Mouse (Mus musculus) large intestine, adult 2 months (tissue): ENCODE results near the gene Crmp1. TPM values are rescaled to one million over a fixed set of nuclear protein-coding genes. Genes with fewer than 3 reads are reported as not detected.

Experiments used
- DNase-seq: peaks from one replicate; pipeline ENCODE4 v3.0.0-alpha.2; 2012; ENCODE audit warnings: low read depth, low spot score
- WGBS: fragments of 180-500 bp; shearing (Covaris S2); methylation state at CpG from one replicate; pipeline ENCODE4 v1.1.7; 2018; 5-methylcytosine and 5-hydroxymethylcytosine counted together
- polyA plus RNA-seq: library from polyadenylated mRNA; depleted of rRNA; stranded (reverse); fragments of >200 nt; gene quantifications from 2 replicates; pipeline ENCODE4 v1.2.3, GENCODE M21; 2012

Crmp1 gene
- polyA plus RNA-seq, 1 experiment, result 1.7 TPM

- 86% methylated on average over 11 of the region's 11 CpGs for WGBS
- DNase-seq, result no peak
Observed at GRCm38 (mm10) chr5:37281021-37281420, 39.3 kb downstream of the Crmp1 start.

GRCm38 (mm10) chr5:37288374-37288773 lies 46.6 kb downstream of the Crmp1 start:
- DNase-seq, result no peak
- 67% methylated on average over 3 of the region's 3 CpGs for WGBS

GRCm38 (mm10) chr5:37289236-37289635 lies 47.5 kb downstream of the Crmp1 start:
- 13% methylated on average over 3 of the region's 3 CpGs for WGBS
- no peak for DNase-seq

- 61% methylated on average over 9 of the region's 9 CpGs for WGBS
- no peak for DNase-seq
Observed at GRCm38 (mm10) chr5:37290983-37291382, 49.2 kb downstream of the Crmp1 start.

- WGBS, result 63% methylated on average over 10 of the region's 10 CpGs
- no peak for DNase-seq
Observed at GRCm38 (mm10) chr5:37296717-37297116, 55.0 kb downstream of the Crmp1 start.

GRCm38 (mm10) chr5:37298370-37298769 lies 56.6 kb downstream of the Crmp1 start:
- WGBS, result 20% methylated on average over 7 of the region's 7 CpGs
- DNase-seq, result no peak

- DNase-seq, result no peak
- 83% methylated on average over 9 of the region's 9 CpGs for WGBS
Observed at GRCm38 (mm10) chr5:37310026-37310425, 68.3 kb downstream of the Crmp1 start.

- no peak for DNase-seq
- 78% methylated on average over 12 of the region's 12 CpGs for WGBS
Observed at GRCm38 (mm10) chr5:37312980-37313722, 71.4 kb downstream of the Crmp1 start.

GRCm38 (mm10) chr5:37318715-37319114 lies 77.0 kb downstream of the Crmp1 start:
- no peak for DNase-seq
- WGBS, result 76% methylated on average over 6 of the region's 6 CpGs

GRCm38 (mm10) chr5:37320174-37320573 lies 78.4 kb downstream of the Crmp1 start:
- no peak for DNase-seq
- 68% methylated on average over 3 of the region's 3 CpGs for WGBS

GRCm38 (mm10) chr5:37320761-37321160 lies 79.0 kb downstream of the Crmp1 start:
- WGBS, result 81% methylated on average over 4 of the region's 4 CpGs

GRCm38 (mm10) chr5:37326675-37327074 lies 84.9 kb downstream of the Crmp1 start:
- 89% methylated on average over 6 of the region's 6 CpGs for WGBS
- DNase-seq, result no peak

More at GRCm38 (mm10) chr5:37320761-37321160, 79.0 kb downstream of the Crmp1 start:
- no peak for DNase-seq

GRCm38 (mm10) chr5:37330449-37331132 lies 88.9 kb downstream of the Crmp1 start:
- DNase-seq, result no peak
- WGBS, result 70% methylated on average over 8 of the region's 8 CpGs

- WGBS, result 77% methylated on average over 2 of the region's 2 CpGs
- DNase-seq, result no peak
Observed at GRCm38 (mm10) chr5:37331133-37331505, 89.4 kb downstream of the Crmp1 start.

- WGBS, result 56% methylated on average over 4 of the region's 4 CpGs
- DNase-seq, result no peak
Observed at GRCm38 (mm10) chr5:37332066-37332465, 90.3 kb downstream of the Crmp1 start.

- WGBS, result 55% methylated on average over 3 of the region's 3 CpGs
- no peak for DNase-seq
Observed at GRCm38 (mm10) chr5:37335061-37335460, 93.3 kb downstream of the Crmp1 start.

GRCm38 (mm10) chr5:37336485-37337105 lies 94.9 kb downstream of the Crmp1 start, which contains the start of gene Evc:
Gene Evc, minus strand, starts transcription at chr5:37336894.
- no peak for DNase-seq
- WGBS, result 3% methylated on average over 48 of the region's 48 CpGs

- WGBS, result 71% methylated on average over 3 of the region's 3 CpGs
- no peak for DNase-seq
Observed at GRCm38 (mm10) chr5:37337696-37338095, 96.0 kb downstream of the Crmp1 start.

GRCm38 (mm10) chr5:37338288-37338687 lies 96.5 kb downstream of the Crmp1 start, which contains the start of gene Evc2:
Gene Evc2, plus strand, starts transcription at chr5:37338499.
- whole genome bisulfite sequencing, result 1% methylated on average over 27 of the region's 27 CpGs
- no peak for DNase-seq
